Mouse (Mus musculus) cerebellum, adult 18-20 months (tissue): ENCODE measurements around the gene Adam20.
"Not testable (repeated sequence)": the region's sequence is repeated elsewhere in the genome, so short reads cannot be mapped to it uniquely, and the experiment has no call there.

Source experiments
- DNase-seq, 2 experiments: peaks; one replicate each; pipeline ENCODE4 v3.0.0; 2021

Gene Adam20

GRCm38 (mm10) chr8:40792973-40793372 is at the start of gene Adam20:
Adam20 (plus strand) TSS chr8:40793273.
- DNase-seq: not testable (repeated sequence)

GRCm38 (mm10) chr8:40751908-40752307 is 41.2 kb upstream of the Adam20 start, which contains the start of gene Adam25:
Adam25 (plus strand) TSS chr8:40752208.
- not testable (repeated sequence) for DNase-seq

DNA sequence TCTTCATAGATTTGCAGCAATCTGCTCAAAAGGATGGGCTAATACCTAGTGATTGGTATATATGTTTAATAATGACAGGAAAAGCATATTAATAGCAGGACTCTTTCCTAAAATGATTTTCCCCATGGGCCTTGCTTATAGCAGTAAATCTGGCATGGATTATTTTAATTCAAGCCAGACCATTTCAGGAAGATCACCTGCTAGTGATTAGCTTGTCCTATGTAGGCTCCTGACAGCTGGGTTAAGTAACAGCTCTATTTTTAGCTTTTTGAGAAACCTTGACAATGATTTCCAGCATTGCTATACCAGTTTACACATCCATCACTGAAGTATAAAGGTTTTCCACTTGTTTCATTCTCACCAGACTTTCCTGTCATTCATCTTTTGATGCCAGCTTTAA is 9.8 kb upstream of the Adam20 start:
- no peak for DNase-seq

DNA sequence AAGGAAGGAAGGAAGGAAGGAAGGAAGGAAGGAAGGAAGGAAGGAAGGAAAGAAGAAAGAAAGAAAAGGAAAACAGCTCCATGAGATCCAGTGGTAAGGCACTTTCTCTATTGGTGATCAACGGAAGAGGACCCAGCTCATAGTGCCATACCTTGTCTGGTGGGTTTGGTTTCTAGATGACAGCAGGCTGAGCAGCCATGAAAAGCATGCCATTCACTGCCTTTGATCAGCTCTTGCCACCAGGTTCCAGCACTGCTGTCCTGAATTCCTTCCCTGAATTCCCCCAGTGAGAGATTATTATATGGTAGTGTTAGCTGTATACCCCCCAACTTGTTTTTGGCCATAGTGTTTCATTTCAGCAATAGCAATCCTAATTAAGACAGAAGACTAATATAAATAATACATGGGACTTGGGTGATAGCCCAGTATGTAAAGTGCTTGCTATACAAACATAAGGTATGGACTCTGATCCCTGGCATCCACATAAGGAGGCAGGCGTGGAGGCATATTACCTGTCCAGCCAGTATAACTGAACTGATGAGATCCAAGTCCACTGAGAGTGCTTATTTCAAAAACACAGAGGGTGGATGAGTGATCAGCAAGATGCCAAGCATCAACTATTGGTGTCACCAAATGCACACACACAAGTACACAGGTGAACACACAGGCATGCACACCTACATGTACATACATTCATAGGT is 10.5 kb downstream of the Adam20 start:
- DNase-seq: no peak
